In the genomic region with DNA sequence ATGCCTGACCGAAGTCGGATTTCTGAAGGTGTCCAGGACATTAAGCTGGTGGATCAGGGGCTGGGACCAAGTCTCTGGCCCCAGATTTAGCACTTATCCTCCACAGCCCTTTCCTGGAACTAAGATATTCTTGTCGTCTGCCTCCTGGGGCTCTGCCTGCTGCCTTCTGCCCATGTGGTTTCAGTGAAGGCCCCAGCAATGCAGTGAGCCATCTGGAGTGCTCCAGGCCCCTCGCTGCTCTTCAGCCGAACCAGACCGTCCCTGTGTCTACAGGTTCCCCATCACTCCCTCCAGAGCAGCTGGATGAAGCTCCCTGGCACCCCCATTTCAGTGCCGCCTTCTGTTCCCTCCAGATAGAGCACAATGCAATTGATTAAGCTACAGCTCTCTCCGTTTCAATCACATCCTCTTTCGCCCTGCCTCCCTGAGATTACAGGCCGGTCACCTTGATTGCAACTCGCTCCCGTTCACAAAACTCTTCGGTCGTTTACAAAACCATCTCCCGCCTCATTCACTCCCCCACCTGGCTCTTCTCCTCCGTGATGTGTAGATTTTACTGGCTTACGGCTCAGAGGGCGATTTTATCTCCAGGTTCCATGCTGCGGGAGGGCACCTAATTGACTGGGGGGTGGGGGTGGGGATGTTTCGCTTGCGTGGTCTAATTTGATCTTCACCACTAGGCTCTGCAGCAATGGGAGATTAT, we compare ENCODE assay signal across 9 mouse cellular contexts. TPM values are rescaled to one million over a fixed set of nuclear protein-coding genes. Genes with fewer than 3 reads are reported as not detected.
DNase-seq lines count a peak whose midpoint lies in the region; ATAC-seq lines count a peak whose summit lies in the region.
"Had no signal": no experiment of that assay in that cellular context is flagged by ENCODE, and none has a peak within 500 bp of the region (broad histone marks: within the 10 kb centered on the region; RNA-seq: fewer than 3 reads in every experiment).

No protein-coding gene starts in this region.

- peaks cover 25% of the 10 kb centered on the region for H3K4me1 ChIP-seq in heart, embryonic 11.5 days (ENCODE audit: control insufficient read depth, insufficient read depth, low read length)
- peaks cover 16% of the 10 kb centered on the region for H3K4me1 ChIP-seq in forebrain, embryonic 15.5 days
- H3K4me1 ChIP-seq in limb, embryonic 13.5 days, result peaks cover 29% of the 10 kb centered on the region

- H3K4me2 ChIP-seq in heart, embryonic 11.5 days, result peak overlapping the region; percentile 22
- H3K4me2 ChIP-seq in forebrain, embryonic 15.5 days (replicated peaks), result no peak overlapping the region
- H3K4me2 ChIP-seq in limb, embryonic 13.5 days (replicated peaks), result no peak overlapping the region

- H3K27ac ChIP-seq in heart, embryonic 11.5 days (ENCODE audit: low read depth, low read length), result peak overlapping the region; percentile 86
- H3K27ac ChIP-seq in forebrain, embryonic 15.5 days (replicated peaks), result peak overlapping the region; percentile 62
- peak overlapping the region; percentile 48; the same call in 1 of the 2 replicates for H3K27ac ChIP-seq in limb, embryonic 13.5 days
- H3K27ac ChIP-seq: kidney, postnatal 0 days had no signal

- DNase-seq in heart, adult 18-20 months, result no peak
- peak; percentile 58 for DNase-seq in cerebellum, adult 9-10 months
- no peak for DNase-seq in thymus, postnatal 4 days
- DNase-seq in spleen, postnatal 4 days (ENCODE audit: low spot score in 2 of 2), result no peak

- no peaks in the 10 kb centered on the region for H3K36me3 ChIP-seq in heart, embryonic 11.5 days (ENCODE audit: control insufficient read depth, insufficient read depth, low read length)
- H3K36me3 ChIP-seq in forebrain, embryonic 15.5 days, result no peaks in the 10 kb centered on the region
- H3K36me3 ChIP-seq in limb, embryonic 13.5 days, result no peaks in the 10 kb centered on the region

- H3K9me3 ChIP-seq in heart, embryonic 11.5 days (replicated peaks; ENCODE audit: control insufficient read depth, low read length), result no peaks in the 10 kb centered on the region
- no peaks in the 10 kb centered on the region for H3K9me3 ChIP-seq in forebrain, embryonic 15.5 days
- no peaks in the 10 kb centered on the region for H3K9me3 ChIP-seq in limb, embryonic 13.5 days

- ATAC-seq in heart, embryonic 11.5 days (replicated peaks; ENCODE audit: insufficient number of reproducible peaks, low FRiP score, low TSS enrichment), result 0 out of 2 replicates have a peak, but pooled peaks have one; percentile 16
- peak; percentile 59 for ATAC-seq in forebrain, embryonic 15.5 days (replicated peaks)
- no peak for ATAC-seq in limb, embryonic 13.5 days (ENCODE audit: low FRiP score, low read depth)
- no peak for ATAC-seq in inflammation-experienced regulatory T-cells, adult 6 months

- no peak overlapping the region for H3K4me3 ChIP-seq in heart, embryonic 11.5 days (ENCODE audit: low read depth, low read length)
- H3K4me3 ChIP-seq in forebrain, embryonic 15.5 days, result no peak overlapping the region
- H3K4me3 ChIP-seq in limb, embryonic 13.5 days, result no peak overlapping the region

- H3K27me3 ChIP-seq in heart, embryonic 11.5 days (ENCODE audit: control insufficient read depth, insufficient read depth, low read length), result no peaks in the 10 kb centered on the region
- no peaks in the 10 kb centered on the region for H3K27me3 ChIP-seq in forebrain, embryonic 15.5 days
- H3K27me3 ChIP-seq in limb, embryonic 13.5 days, result 0 out of 2 replicates have a peak, but pooled peaks cover 4% of the 10 kb centered on the region

- peak overlapping the region; percentile 54 for H3K9ac ChIP-seq in heart, embryonic 11.5 days (ENCODE audit: low read depth, low read length)
- no peak overlapping the region for H3K9ac ChIP-seq in forebrain, embryonic 15.5 days (replicated peaks)
- H3K9ac ChIP-seq in limb, embryonic 13.5 days, result peak overlapping the region; percentile 43; the same call in 1 of the 2 replicates

- WGBS in heart, embryonic 11.5 days (ENCODE audit: insufficient replicate concordance), result 24% methylated on average over 21 of the region's 21 CpGs
- WGBS in forebrain, embryonic 15.5 days, result 36% methylated on average over 21 of the region's 21 CpGs
- 33% methylated on average over 21 of the region's 21 CpGs for WGBS in limb, embryonic 13.5 days

RNA-seq across cellular contexts. Expression of a gene that starts 7.6 kb away (rescaled TPM):
- 7.0 and 9.1 TPM in 2 replicates for polyA plus RNA-seq in heart, embryonic 11.5 days (2014; fragmentation: Nextera tagmentation; extraction: Ambion mirVana)
- 10 to 100 TPM; 36.3 to 38.5 TPM for total RNA-seq in heart, adult 18-20 months (2021)
- polyA plus RNA-seq in forebrain, embryonic 15.5 days (2015; fragmentation: Nextera tagmentation; extraction: Ambion mirVana), result 14.2 and 17.0 TPM in 2 replicates
- polyA plus RNA-seq in limb, embryonic 13.5 days (2015; fragmentation: Nextera tagmentation; extraction: Ambion mirVana), result 11.3 and 11.5 TPM in 2 replicates
- polyA plus RNA-seq in inflammation-experienced regulatory T-cells, adult 6 months (2017; shearing (Covaris generic)), result 1 to 10 TPM; 1.6 to 2.4 (median 2.4) TPM

RNA-seq across cellular contexts. Expression of a gene that starts 29.6 kb away (rescaled TPM):
- polyA plus RNA-seq in heart, embryonic 11.5 days (2014; fragmentation: Nextera tagmentation; extraction: Ambion mirVana), result 0.40 and 0.63 TPM in 2 replicates
- under 1 TPM; 0.57 to 0.69 TPM for total RNA-seq in heart, adult 18-20 months (2021)
- 0.06 TPM in 1 of 2 replicates, not detected in the other for polyA plus RNA-seq in forebrain, embryonic 15.5 days (2015; fragmentation: Nextera tagmentation; extraction: Ambion mirVana)
- polyA plus RNA-seq in limb, embryonic 13.5 days (2015; fragmentation: Nextera tagmentation; extraction: Ambion mirVana), result 0.19 and 0.26 TPM in 2 replicates
- polyA plus RNA-seq in inflammation-experienced regulatory T-cells, adult 6 months (2017; shearing (Covaris generic)), result 1 to 10 TPM; 1.9 to 6.6 (median 3.3) TPM

Comparison
In these comparisons a context has a peak if more than half of its experiments do, and no peak if none do; other contexts are left out.
1. ATAC-seq: peak in heart, embryonic 11.5 days (single experiment) and forebrain, embryonic 15.5 days (single experiment); none in limb, embryonic 13.5 days (single experiment) and inflammation-experienced regulatory T-cells, adult 6 months (single experiment).
2. Peak in every context shown above with its lines, with median percentiles within 50 percentile points of each other: H3K27ac ChIP-seq.